Mouse (Mus musculus): ENCODE data around the gene Tsfm. TPM values are rescaled to one million over a fixed set of nuclear protein-coding genes. Genes with fewer than 3 reads are reported as not detected.

Tsfm gene
- total and polyA plus RNA-seq, 2 experiments from 2014 or later: 29.3 to 60.7 TPM

GRCm38 (mm10) chr10:127058161-127058560 lies 27.5 kb upstream of the Tsfm start:
- peak; percentile 86 for TF ChIP-seq CTCF (IDR thresholded peaks at IDR 0.05)
- Histone ChIP-seq H3K4me1 (ENCODE audit: insufficient read depth, low read length) (0 out of 2 replicates have a peak, but pooled peaks cover 4% of the 10 kb centered on the region), H3K4me3 (ENCODE audit: low read depth, low read length) (peak overlapping the region; percentile 86), H3K27me3 (ENCODE audit: insufficient read depth, low read length) (no peaks in the 10 kb centered on the region), H3K27ac (ENCODE audit: low read depth, low read length) (no peak overlapping the region), H3K36me3 (ENCODE audit: insufficient read depth, low read length) (peaks cover 40% of the 10 kb centered on the region), H3K4me2 (ENCODE audit: low read depth, low read length, poor library complexity, severe bottlenecking) (peak overlapping the region; percentile 87), H3K9me3 (ENCODE audit: low read length) (no peaks in the 10 kb centered on the region), H3K9ac (replicated peaks; ENCODE audit: low read length, poor library complexity, severe bottlenecking) (peak overlapping the region; percentile 96; the same call in 1 of the 2 replicates)
- peak; percentile 76 for DNase-seq (ENCODE audit: low spot score)
- peak; percentile 18; the same call in 1 of the 2 replicates for ATAC-seq (ENCODE audit: low FRiP score)
- WGBS: 0% methylated on average over 9 of the region's 9 CpGs

GRCm38 (mm10) chr10:127056490-127056889 lies 25.9 kb upstream of the Tsfm start:
- Histone ChIP-seq H3K4me1 (ENCODE audit: insufficient read depth, low read length) (0 out of 2 replicates have a peak, but pooled peaks cover 4% of the 10 kb centered on the region), H3K27me3 (ENCODE audit: insufficient read depth, low read length) (no peaks in the 10 kb centered on the region), H3K27ac (ENCODE audit: low read depth, low read length) (no peak overlapping the region), H3K9me3 (ENCODE audit: low read length) (no peaks in the 10 kb centered on the region), H3K4me3 (ENCODE audit: low read depth, low read length) (no peak overlapping the region), H3K9ac (replicated peaks; ENCODE audit: low read length, poor library complexity, severe bottlenecking) (no peak overlapping the region), H3K4me2 (ENCODE audit: low read depth, low read length, poor library complexity, severe bottlenecking) (no peak overlapping the region), H3K36me3 (ENCODE audit: insufficient read depth, low read length) (peaks cover 40% of the 10 kb centered on the region)
- ATAC-seq (ENCODE audit: low FRiP score) (no peak), DNase-seq (ENCODE audit: low spot score) (no peak)
- TF ChIP-seq CTCF (IDR thresholded peaks at IDR 0.05): no peak
- WGBS: 90% methylated on average over 20 of the region's 20 CpGs

GRCm38 (mm10) chr10:127055406-127055805 lies 24.8 kb upstream of the Tsfm start:
- Histone ChIP-seq H3K27me3 (ENCODE audit: insufficient read depth, low read length) (peaks cover 5% of the 10 kb centered on the region; the same call in 1 of the 2 replicates), H3K9ac (replicated peaks; ENCODE audit: low read length, poor library complexity, severe bottlenecking) (no peak overlapping the region), H3K36me3 (ENCODE audit: insufficient read depth, low read length) (peaks cover 40% of the 10 kb centered on the region), H3K4me3 (ENCODE audit: low read depth, low read length) (no peak overlapping the region), H3K4me2 (ENCODE audit: low read depth, low read length, poor library complexity, severe bottlenecking) (no peak overlapping the region), H3K4me1 (ENCODE audit: insufficient read depth, low read length) (0 out of 2 replicates have a peak, but pooled peaks cover 4% of the 10 kb centered on the region), H3K9me3 (ENCODE audit: low read length) (no peaks in the 10 kb centered on the region), H3K27ac (ENCODE audit: low read depth, low read length) (no peak overlapping the region)
- no peak for ATAC-seq (ENCODE audit: low FRiP score)
- DNase-seq (ENCODE audit: low spot score): no peak
- 89% methylated on average over 8 of the region's 8 CpGs for whole genome bisulfite sequencing
- no peak for TF ChIP-seq CTCF (IDR thresholded peaks at IDR 0.05)

- no peak for TF ChIP-seq CTCF (IDR thresholded peaks at IDR 0.05)
- 79% methylated on average over 4 of the region's 4 CpGs for WGBS
- no peak overlapping the region for H3K4me2 ChIP-seq (ENCODE audit: low read depth, low read length, poor library complexity, severe bottlenecking)
- DNase-seq (ENCODE audit: low spot score): no peak
- no peaks in the 10 kb centered on the region for H3K9me3 ChIP-seq (ENCODE audit: low read length)
- H3K4me1 ChIP-seq (ENCODE audit: insufficient read depth, low read length): 0 out of 2 replicates have a peak, but pooled peaks cover 4% of the 10 kb centered on the region
- no peak overlapping the region for H3K27ac ChIP-seq (ENCODE audit: low read depth, low read length)
- H3K36me3 ChIP-seq (ENCODE audit: insufficient read depth, low read length): peaks cover 40% of the 10 kb centered on the region
- no peak overlapping the region for H3K9ac ChIP-seq (replicated peaks; ENCODE audit: low read length, poor library complexity, severe bottlenecking)
- no peak for ATAC-seq (ENCODE audit: low FRiP score)
- H3K27me3 ChIP-seq (ENCODE audit: insufficient read depth, low read length): peaks cover 12% of the 10 kb centered on the region
- H3K4me3 ChIP-seq (ENCODE audit: low read depth, low read length): no peak overlapping the region
These were observed 24.0 kb upstream of the Tsfm start for GRCm38 (mm10) chr10:127054646-127055045.

GRCm38 (mm10) chr10:127050119-127050474 lies 19.5 kb upstream of the Tsfm start:
- WGBS: 23% methylated on average over 10 of the region's 10 CpGs
- no peaks in the 10 kb centered on the region for H3K4me1 ChIP-seq (ENCODE audit: insufficient read depth, low read length)

GRCm38 (mm10) chr10:127049395-127050118 lies 18.9 kb upstream of the Tsfm start:
- H3K9ac ChIP-seq (replicated peaks; ENCODE audit: low read length, poor library complexity, severe bottlenecking): no peak overlapping the region
- peaks cover 33% of the 10 kb centered on the region for H3K27me3 ChIP-seq (ENCODE audit: insufficient read depth, low read length)
- no peak for ATAC-seq (ENCODE audit: low FRiP score)

More at GRCm38 (mm10) chr10:127050119-127050474, 19.5 kb upstream of the Tsfm start:
- no peak for ATAC-seq (ENCODE audit: low FRiP score)
- H3K9ac ChIP-seq (replicated peaks; ENCODE audit: low read length, poor library complexity, severe bottlenecking): no peak overlapping the region
- peaks cover 33% of the 10 kb centered on the region for H3K27me3 ChIP-seq (ENCODE audit: insufficient read depth, low read length)
- H3K9me3 ChIP-seq (ENCODE audit: low read length): no peaks in the 10 kb centered on the region
- no peak overlapping the region for H3K27ac ChIP-seq (ENCODE audit: low read depth, low read length)
- no peak for DNase-seq (ENCODE audit: low spot score)
- TF ChIP-seq CTCF (IDR thresholded peaks at IDR 0.05): no peak
- H3K4me3 ChIP-seq (ENCODE audit: low read depth, low read length): no peak overlapping the region
- no peak overlapping the region for H3K4me2 ChIP-seq (ENCODE audit: low read depth, low read length, poor library complexity, severe bottlenecking)
- peaks cover 16% of the 10 kb centered on the region for H3K36me3 ChIP-seq (ENCODE audit: insufficient read depth, low read length)

More at GRCm38 (mm10) chr10:127049395-127050118, 18.9 kb upstream of the Tsfm start:
- Histone ChIP-seq H3K27ac (ENCODE audit: low read depth, low read length) (no peak overlapping the region), H3K4me2 (ENCODE audit: low read depth, low read length, poor library complexity, severe bottlenecking) (no peak overlapping the region), H3K4me3 (ENCODE audit: low read depth, low read length) (no peak overlapping the region), H3K9me3 (ENCODE audit: low read length) (no peaks in the 10 kb centered on the region), H3K4me1 (ENCODE audit: insufficient read depth, low read length) (no peaks in the 10 kb centered on the region), H3K36me3 (ENCODE audit: insufficient read depth, low read length) (peaks cover 11% of the 10 kb centered on the region; the same call in 1 of the 2 replicates)
- WGBS: 5% methylated on average over 29 of the region's 29 CpGs
- no peak for DNase-seq (ENCODE audit: low spot score)
- TF ChIP-seq CTCF (IDR thresholded peaks at IDR 0.05): peak; percentile 26
